Mouse (Mus musculus): Measurements from ENCODE around the gene Kcnh4. TPM values are rescaled to one million over a fixed set of nuclear protein-coding genes. Genes with fewer than 3 reads are reported as not detected.

Gene Kcnh4
- total and polyA plus RNA-seq, 2 experiments from 2014 or later = 7.4 to 19.6 TPM

GRCm38 (mm10) chr11:100750127-100750526 lies 9.6 kb downstream of the Kcnh4 start:
- no peak for ATAC-seq (ENCODE audit: low FRiP score)
- Histone ChIP-seq H3K9ac (replicated peaks; ENCODE audit: low read length, poor library complexity, severe bottlenecking) (no peak overlapping the region), H3K4me2 (ENCODE audit: low read depth, low read length, poor library complexity, severe bottlenecking) (no peak overlapping the region), H3K9me3 (ENCODE audit: low read length) (no peaks in the 10 kb centered on the region), H3K27me3 (ENCODE audit: insufficient read depth, low read length) (no peaks in the 10 kb centered on the region), H3K4me1 (ENCODE audit: insufficient read depth, low read length) (no peaks in the 10 kb centered on the region), H3K27ac (ENCODE audit: low read depth, low read length) (no peak overlapping the region), H3K4me3 (ENCODE audit: low read depth, low read length) (no peak overlapping the region), H3K36me3 (ENCODE audit: insufficient read depth, low read length) (peaks cover 34% of the 10 kb centered on the region)
- DNase-seq (ENCODE audit: low spot score) = no peak
- 93% methylated on average over 16 of the region's 16 CpGs for WGBS
- no peak for TF ChIP-seq CTCF (IDR thresholded peaks at IDR 0.05)

DNA sequence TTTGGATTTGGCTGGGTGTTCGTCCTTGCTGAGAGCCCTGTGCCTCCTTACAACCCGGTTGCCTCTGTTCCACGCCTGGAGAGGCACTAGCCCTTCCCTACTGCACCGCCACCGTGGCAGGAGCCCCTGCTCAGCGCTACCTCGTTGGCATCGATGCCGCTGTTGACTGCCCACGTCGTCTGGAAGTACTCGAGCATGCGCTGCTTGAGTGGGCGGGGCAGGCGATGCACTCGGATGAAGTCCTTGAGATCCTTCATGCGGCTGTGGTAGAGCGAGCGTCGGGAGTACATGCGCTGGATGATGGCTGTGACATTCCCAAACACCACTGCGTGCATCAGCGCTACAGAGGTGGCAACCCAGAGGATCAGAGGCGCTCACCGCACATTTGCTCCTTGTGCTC lies 10.3 kb downstream of the Kcnh4 start:
- H3K9me3 ChIP-seq (ENCODE audit: low read length) = no peaks in the 10 kb centered on the region
- DNase-seq (ENCODE audit: low spot score) = no peak
- ATAC-seq (ENCODE audit: low FRiP score) = no peak
- no peak overlapping the region for H3K4me2 ChIP-seq (ENCODE audit: low read depth, low read length, poor library complexity, severe bottlenecking)
- no peaks in the 10 kb centered on the region for H3K4me1 ChIP-seq (ENCODE audit: insufficient read depth, low read length)
- TF ChIP-seq CTCF (IDR thresholded peaks at IDR 0.05) = no peak
- H3K27me3 ChIP-seq (ENCODE audit: insufficient read depth, low read length) = no peaks in the 10 kb centered on the region
- WGBS = 56% methylated on average over 25 of the region's 25 CpGs
- H3K9ac ChIP-seq (replicated peaks; ENCODE audit: low read length, poor library complexity, severe bottlenecking) = no peak overlapping the region
- H3K36me3 ChIP-seq (ENCODE audit: insufficient read depth, low read length) = peaks cover 30% of the 10 kb centered on the region
- H3K27ac ChIP-seq (ENCODE audit: low read depth, low read length) = no peak overlapping the region
- H3K4me3 ChIP-seq (ENCODE audit: low read depth, low read length) = no peak overlapping the region

DNA sequence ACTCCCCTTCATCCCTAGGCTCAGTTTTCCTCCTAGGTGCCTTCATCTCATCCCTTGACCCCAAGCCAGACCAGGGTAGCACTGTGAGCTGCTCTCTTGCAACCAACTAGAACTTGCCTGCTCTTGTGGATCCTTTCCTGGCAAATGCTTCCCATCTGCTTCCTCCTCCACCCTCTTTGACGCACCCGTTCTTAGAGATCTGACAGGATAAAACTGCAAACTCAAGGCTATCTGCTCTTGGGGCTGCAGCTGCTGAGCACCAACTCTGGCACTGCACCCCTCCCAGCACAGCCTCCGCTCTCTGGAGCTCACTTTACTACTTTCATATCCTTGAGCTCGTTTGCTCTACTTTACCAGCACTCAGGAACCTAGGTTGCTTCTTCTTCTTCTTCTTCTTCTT lies 11.1 kb downstream of the Kcnh4 start:
- no peak for DNase-seq (ENCODE audit: low spot score)
- WGBS = 80% methylated on average over 4 of the region's 4 CpGs
- Histone ChIP-seq H3K36me3 (ENCODE audit: insufficient read depth, low read length) (peaks cover 29% of the 10 kb centered on the region), H3K4me2 (ENCODE audit: low read depth, low read length, poor library complexity, severe bottlenecking) (no peak overlapping the region), H3K9me3 (ENCODE audit: low read length) (no peaks in the 10 kb centered on the region), H3K27ac (ENCODE audit: low read depth, low read length) (no peak overlapping the region), H3K4me1 (ENCODE audit: insufficient read depth, low read length) (no peaks in the 10 kb centered on the region), H3K4me3 (ENCODE audit: low read depth, low read length) (no peak overlapping the region), H3K9ac (replicated peaks; ENCODE audit: low read length, poor library complexity, severe bottlenecking) (no peak overlapping the region), H3K27me3 (ENCODE audit: insufficient read depth, low read length) (no peaks in the 10 kb centered on the region)
- no peak for TF ChIP-seq CTCF (IDR thresholded peaks at IDR 0.05)
- no peak for ATAC-seq (ENCODE audit: low FRiP score)

DNA sequence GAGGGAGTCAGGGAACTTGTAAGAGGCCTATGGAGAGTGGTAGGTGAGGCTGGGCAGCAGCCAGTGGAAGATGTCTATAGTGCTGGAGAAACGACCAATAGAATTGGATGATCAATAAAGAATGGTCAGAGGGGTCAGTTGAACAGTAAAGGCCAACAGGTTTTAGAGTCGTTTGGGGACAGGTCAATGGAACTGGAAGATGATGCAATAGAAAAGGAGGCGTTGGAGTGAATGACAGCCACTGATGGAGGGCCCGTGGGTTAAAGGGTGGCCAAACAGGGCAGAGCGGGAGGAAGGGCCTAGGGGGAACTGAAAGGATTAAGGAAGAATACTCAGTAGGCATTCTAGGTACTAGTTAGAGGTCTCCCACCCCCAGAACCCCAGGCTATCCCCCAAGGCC lies 12.6 kb downstream of the Kcnh4 start:
- no peaks in the 10 kb centered on the region for H3K27me3 ChIP-seq (ENCODE audit: insufficient read depth, low read length)
- no peak overlapping the region for H3K4me3 ChIP-seq (ENCODE audit: low read depth, low read length)
- no peaks in the 10 kb centered on the region for H3K4me1 ChIP-seq (ENCODE audit: insufficient read depth, low read length)
- no peak overlapping the region for H3K4me2 ChIP-seq (ENCODE audit: low read depth, low read length, poor library complexity, severe bottlenecking)
- WGBS = 77% methylated on average over 5 of the region's 5 CpGs
- H3K36me3 ChIP-seq (ENCODE audit: insufficient read depth, low read length) = peaks cover 33% of the 10 kb centered on the region
- H3K9ac ChIP-seq (replicated peaks; ENCODE audit: low read length, poor library complexity, severe bottlenecking) = no peak overlapping the region
- no peaks in the 10 kb centered on the region for H3K9me3 ChIP-seq (ENCODE audit: low read length)
- DNase-seq (ENCODE audit: low spot score) (no peak), ATAC-seq (ENCODE audit: low FRiP score) (no peak)
- no peak overlapping the region for H3K27ac ChIP-seq (ENCODE audit: low read depth, low read length)
- TF ChIP-seq CTCF (IDR thresholded peaks at IDR 0.05) = no peak

DNA sequence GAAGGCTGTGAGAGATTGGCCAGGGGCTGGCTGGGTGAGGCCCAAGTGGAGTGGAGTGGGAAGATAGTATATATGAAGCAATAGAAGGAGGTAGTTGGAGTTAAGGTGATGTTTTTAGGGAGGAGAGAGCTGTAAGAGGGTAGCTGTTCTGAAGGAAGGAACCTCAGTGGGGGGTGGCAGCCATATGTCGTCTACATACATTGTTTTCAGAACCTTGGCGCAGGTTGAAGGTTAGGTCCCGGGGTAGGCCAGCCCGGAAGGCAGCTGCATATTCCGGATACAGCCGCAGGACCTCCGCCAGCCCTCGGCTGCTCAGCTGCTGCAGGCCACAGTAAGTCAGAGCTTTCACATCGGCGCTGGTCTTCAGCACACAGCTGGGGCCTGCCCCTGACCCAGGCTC lies 13.2 kb downstream of the Kcnh4 start:
- H3K4me3 ChIP-seq (ENCODE audit: low read depth, low read length) = no peak overlapping the region
- peaks cover 35% of the 10 kb centered on the region for H3K36me3 ChIP-seq (ENCODE audit: insufficient read depth, low read length)
- no peaks in the 10 kb centered on the region for H3K4me1 ChIP-seq (ENCODE audit: insufficient read depth, low read length)
- 90% methylated on average over 10 of the region's 10 CpGs for WGBS
- no peaks in the 10 kb centered on the region for H3K27me3 ChIP-seq (ENCODE audit: insufficient read depth, low read length)
- no peak overlapping the region for H3K27ac ChIP-seq (ENCODE audit: low read depth, low read length)
- H3K9me3 ChIP-seq (ENCODE audit: low read length) = no peaks in the 10 kb centered on the region
- H3K9ac ChIP-seq (replicated peaks; ENCODE audit: low read length, poor library complexity, severe bottlenecking) = no peak overlapping the region
- no peak for TF ChIP-seq CTCF (IDR thresholded peaks at IDR 0.05)
- no peak for DNase-seq (ENCODE audit: low spot score)
- no peak overlapping the region for H3K4me2 ChIP-seq (ENCODE audit: low read depth, low read length, poor library complexity, severe bottlenecking)
- no peak for ATAC-seq (ENCODE audit: low FRiP score)

DNA sequence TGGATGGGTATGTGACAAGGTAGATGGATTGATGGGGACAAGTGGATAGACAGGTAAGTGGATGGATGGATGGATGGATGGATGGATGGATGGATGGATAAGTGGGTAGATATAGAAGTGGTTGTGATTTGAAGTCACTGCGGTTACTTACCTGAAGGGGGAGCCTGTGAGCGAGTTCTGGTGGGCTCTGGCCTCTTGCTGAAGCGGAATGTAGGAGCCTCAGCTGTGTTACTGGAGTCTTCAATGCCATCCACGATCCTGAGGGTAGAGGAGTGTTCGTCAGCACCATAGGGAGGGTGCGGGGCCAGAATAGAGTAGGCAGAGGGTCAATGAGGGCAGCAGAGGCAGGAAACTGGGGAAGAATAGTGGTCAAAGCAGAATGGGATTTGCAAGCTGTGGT lies 14.7 kb downstream of the Kcnh4 start:
- H3K9ac ChIP-seq (replicated peaks; ENCODE audit: low read length, poor library complexity, severe bottlenecking) = no peak overlapping the region
- peaks cover 40% of the 10 kb centered on the region for H3K36me3 ChIP-seq (ENCODE audit: insufficient read depth, low read length)
- peak; percentile 76 for DNase-seq (ENCODE audit: low spot score)
- peak; percentile 80 for TF ChIP-seq CTCF (IDR thresholded peaks at IDR 0.05)
- H3K27ac ChIP-seq (ENCODE audit: low read depth, low read length) = no peak overlapping the region
- WGBS = 20% methylated on average over 6 of the region's 6 CpGs
- ATAC-seq (ENCODE audit: low FRiP score) = peak; percentile 38; the same call in 1 of the 2 replicates
- no peaks in the 10 kb centered on the region for H3K4me1 ChIP-seq (ENCODE audit: insufficient read depth, low read length)
- H3K4me3 ChIP-seq (ENCODE audit: low read depth, low read length) = no peak overlapping the region
- H3K4me2 ChIP-seq (ENCODE audit: low read depth, low read length, poor library complexity, severe bottlenecking) = no peak overlapping the region
- no peaks in the 10 kb centered on the region for H3K9me3 ChIP-seq (ENCODE audit: low read length)
- H3K27me3 ChIP-seq (ENCODE audit: insufficient read depth, low read length) = no peaks in the 10 kb centered on the region
